Mouse (Mus musculus) urinary bladder, postnatal 0 days (tissue): ENCODE data around the gene Lrrc26. TPM values are rescaled to one million over a fixed set of nuclear protein-coding genes. Genes with fewer than 3 reads are reported as not detected.

Experiments
- polyA plus RNA-seq: library from polyadenylated mRNA; unstranded; fragments of >200 nt; fragmentation: Nextera tagmentation; extraction: Ambion mirVana; gene quantifications from 2 replicates; pipeline ENCODE4 v1.2.1, GENCODE M21; 2015

The Lrrc26 gene
- 0.97 and 0.98 TPM in 2 replicates for polyA plus RNA-seq

DNA sequence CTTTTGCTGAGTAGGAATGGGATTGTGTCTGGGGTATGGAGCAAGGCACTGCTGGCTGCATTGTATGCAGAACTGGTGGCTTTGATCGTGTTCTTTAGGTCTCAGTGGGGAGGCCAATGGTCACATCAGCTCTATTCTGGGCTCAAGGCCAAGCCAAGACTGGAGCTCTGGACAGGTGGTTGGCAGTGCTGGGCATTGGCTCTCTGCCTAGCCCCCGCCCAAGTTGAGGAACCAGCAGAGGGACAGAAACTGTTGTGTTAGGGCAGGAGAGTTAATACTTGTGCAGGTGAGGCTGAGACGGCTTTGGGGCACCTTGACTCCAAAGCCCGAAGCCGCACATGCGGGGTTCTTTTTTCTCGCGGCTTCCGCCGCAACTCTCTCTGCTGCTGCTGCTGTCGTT is at the start of gene Lrrc26:
Lrrc26 (plus strand) TSS at position 265 of the 400 bp plus-strand sequence.

DNA sequence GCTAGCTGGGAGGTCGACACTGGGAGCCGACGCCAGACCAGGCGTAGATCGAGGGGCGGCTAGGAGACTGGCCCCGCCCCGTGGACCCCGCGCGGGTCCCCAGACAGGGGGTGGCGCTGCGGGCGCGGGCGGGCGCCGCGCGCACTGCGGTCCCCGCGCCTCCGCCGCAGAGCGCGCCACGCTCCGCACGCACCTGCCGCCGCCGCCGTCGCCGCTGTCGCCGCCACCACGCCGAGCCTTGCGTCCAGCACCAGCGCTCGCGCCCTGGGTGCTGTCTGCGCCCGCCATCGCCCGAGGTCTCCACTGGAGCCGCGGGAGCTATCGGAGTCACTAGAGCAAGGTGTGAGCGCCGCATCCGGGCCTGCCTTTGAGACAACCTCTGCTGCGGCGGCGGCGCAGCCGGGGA is 47.6 kb upstream of the Lrrc26 start, which contains the start of the genes Rnf208 and Cysrt1:
Rnf208 (plus strand) TSS at position 155 of the 406 bp plus-strand sequence.
Cysrt1 (minus strand) TSS at position 352 of the 406 bp plus-strand sequence.

DNA sequence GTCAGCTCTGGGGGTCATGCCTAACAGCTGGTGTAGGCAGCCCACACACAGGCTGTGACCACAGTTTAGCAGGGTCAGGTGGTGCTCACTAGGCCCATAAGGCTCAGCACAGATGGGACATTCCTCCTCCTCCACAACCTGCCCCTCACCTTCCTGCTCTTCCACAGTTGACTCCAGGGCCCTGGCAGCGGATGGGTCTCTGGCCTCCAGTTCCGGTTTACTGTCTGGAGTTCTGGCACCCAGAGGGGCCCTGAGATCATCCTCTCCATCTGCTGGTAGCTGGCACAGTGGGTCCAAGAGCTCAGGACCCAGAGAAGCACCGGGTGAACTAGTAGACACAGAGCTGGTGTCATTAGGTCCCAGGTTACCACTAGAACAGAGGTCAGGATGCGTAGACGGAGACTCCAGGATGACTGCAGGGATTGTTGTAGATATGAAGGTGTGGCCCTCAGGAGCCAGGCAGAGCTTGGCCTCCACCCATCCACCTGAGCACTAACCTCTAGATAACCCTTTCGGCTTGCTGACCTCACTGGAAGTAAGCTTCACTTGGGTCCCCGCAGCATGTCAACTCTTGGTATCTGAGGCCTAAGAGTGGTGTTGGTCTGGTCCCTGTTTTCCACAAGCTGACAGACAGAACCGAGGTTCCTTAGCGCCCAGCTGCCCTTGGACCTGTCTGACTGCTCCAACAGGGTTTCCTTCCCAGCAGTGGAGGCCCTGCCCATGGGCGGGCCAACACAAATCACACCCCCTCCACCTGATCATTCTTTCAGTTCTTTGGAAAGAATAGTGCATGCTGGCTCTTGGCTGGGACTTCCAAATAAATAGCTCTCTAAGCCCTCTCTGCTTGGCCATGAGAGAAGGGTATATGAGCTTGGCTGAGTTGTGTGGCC is 43.3 kb upstream of the Lrrc26 start, which contains the start of gene AL732309.1:
AL732309.1 (minus strand) TSS at position 681 of the 890 bp plus-strand sequence.

DNA sequence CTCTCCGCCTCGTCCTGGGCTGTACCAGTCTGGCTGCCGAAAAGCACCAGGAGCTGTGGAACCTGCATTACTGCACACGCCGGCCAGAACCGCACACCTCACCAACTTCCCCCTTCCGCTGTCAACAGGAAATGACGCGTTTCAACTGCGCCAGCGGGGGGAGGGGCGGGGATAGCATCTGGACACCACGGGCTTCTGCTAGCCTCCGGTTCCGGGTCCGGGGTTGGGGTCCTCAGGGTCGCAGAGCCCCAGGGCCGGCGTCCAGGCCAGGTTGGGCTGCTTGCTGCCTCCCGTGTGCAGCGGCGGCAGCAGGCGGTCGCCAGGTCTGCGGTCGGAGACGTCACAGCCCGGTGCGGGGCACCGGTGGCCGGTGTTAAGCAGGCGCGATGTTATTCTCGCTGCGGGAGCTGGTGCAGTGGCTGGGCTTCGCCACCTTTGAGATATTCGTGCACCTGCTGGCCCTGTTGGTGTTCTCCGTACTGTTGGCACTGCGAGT is 34.4 kb upstream of the Lrrc26 start, which contains the start of gene Tmem203:
Tmem203 (plus strand) TSS at position 156 of the 496 bp plus-strand sequence.

DNA sequence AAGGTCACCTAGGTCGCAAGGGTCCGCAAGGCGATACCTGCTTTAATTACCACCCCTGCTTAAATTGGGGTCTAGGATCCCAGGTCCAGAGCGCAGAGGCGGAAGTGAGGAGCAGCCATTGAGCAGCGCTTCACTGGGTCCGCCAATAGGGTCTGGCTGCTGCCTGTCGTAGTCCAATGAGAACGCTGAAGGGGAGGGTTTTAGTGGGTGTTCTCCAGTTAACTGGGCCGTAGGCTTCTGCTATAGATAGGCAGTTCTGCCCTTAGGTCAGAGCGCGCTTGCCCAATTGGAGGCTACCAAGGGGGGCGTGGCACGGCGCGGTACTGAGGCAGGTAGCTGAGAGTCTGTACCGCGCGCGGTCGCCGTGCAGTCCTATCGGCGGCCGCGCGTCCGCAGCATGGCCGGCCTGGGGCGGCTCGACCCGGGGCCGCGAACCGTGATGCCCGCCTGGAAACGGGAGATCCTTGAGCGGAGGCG is 27.4 kb upstream of the Lrrc26 start, which contains the start of gene Tprn:
Tprn (plus strand) TSS at position 328 of the 477 bp plus-strand sequence.

DNA sequence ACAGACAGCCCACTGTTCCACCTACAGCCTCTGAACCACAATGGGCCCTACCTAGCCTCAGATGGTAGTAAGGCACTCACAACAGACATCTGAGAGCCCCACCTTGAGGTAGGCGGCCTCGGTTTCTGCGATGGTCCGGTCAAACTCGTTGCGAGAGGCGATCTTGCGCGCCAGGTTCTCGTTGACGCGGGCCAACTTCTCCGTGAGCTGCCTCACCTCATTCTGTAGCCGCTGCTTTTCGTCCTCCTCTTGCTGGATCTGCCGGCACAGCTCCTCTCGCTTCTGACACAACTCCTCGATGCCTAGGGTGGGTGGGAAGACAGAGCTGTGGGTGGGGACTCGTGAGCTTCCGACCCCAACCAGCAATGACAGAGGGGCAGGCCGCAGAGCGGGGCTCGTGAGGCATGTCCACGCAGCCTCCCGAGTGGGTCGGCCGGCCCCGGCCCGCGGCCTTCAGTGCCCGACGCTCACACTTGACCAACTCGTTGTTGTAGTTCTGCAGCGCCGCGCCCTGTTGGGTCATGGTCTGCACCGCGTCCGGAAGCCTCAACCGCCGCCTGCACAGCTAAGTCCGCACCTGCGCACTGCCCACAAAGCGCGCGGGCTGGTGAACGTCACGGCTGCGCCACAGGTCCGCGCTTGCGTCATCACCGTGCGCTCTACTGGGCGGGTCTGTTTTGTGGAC is 17.7 kb upstream of the Lrrc26 start, which contains the start of the genes Ssna1 and Anapc2:
Ssna1 (minus strand) TSS at position 612 of the 685 bp plus-strand sequence.
Anapc2 (plus strand) TSS at position 652 of the 685 bp plus-strand sequence.

GRCm38 (mm10) chr2:25287927-25288649 is 1.6 kb upstream of the Lrrc26 start, which contains the start of gene Tmem210:
Tmem210 (plus strand) TSS chr2:25288145.

DNA sequence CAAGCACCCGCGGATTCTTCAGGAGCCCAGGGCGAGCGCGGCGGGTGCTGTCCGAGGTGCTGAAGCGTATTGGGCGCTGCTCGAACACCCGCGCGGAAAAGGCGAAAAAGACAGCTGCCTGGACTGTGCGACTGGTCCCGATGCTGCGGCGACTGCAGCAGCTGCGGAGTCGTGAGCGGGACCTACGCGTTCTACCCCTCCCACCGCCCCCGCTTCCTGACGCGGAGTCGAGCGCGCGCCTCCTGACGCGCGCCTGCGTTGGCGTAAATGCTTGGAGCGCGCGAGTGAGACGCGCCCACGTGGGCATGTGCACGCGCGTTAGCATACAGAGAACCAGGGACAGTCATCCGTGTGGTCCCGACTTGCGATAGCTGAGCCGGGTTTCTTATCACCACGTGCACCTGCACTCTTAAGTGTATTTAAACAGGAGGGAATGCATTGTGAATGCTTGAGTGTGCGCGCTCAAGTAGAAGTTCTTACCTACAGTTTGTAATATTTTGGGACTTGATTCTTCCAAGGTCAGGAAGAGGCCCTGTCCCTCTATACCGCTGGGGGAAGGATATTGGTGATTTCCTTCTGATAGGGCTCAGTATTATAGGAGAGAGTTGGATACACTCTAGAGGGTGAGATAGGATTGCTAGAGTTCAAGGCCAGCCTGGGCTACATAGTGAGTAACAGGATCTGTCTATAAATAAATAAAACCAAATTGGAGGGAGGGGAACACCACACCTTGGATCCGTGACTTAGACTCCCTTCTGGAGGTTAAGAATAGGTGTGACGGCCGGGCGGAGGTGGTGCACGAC is 29.5 kb downstream of the Lrrc26 start, which contains the start of gene Grin1:
Grin1 (minus strand) TSS at position 217 of the 803 bp plus-strand sequence.

DNA sequence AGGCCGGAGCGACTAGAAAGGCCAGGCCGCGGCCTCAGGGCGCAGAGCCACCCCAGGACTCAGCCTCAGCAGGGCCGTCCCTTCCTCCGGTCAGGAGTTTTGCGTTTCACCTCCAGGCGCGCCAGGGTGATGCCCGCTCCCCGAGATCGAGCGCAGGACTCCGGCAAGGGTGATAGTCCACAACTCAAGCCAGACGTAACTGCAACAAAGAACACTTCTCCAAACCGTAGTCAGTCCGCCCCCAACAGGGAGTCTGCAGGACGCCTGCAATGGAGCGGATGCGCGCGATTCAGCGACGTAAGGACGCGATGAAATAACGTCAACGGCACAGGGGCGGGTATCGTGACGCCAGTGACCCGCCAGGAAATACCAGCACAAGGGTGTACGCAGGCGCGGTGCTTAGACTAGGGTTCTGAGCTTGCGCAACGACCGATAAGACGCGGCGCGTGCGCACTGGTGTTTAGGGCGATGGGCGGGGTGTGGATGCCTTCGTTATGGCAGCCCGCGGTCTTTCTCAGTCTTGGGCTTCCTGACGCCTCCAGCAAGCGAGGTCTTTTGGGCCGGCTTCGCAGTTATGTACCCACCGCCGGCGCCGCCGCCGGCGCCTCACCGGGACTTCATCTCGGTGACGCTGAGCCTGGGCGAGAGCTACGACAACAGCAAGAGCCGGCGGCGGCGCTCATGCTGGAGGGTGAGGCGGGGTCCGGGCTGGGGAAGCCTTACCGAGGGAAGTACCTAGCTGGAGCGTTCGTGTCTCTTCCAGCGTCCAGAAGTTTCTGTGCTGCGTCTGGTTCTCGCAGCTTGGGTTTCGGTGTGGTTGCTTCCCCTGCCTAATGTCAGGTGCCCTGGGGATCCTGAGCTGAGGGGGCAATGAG is 42.8 kb downstream of the Lrrc26 start, which contains the start of gene Man1b1:
Man1b1 (plus strand) TSS at position 53 of the 875 bp plus-strand sequence.

Other genes with a start within 250 kb of the Lrrc26 start
- gene Nsmf, start 235.6 kb upstream of the Lrrc26 start, polyA plus RNA-seq, result 35.9 and 40.2 TPM in 2 replicates
- not detected in 2 replicates for gene Entpd8, start 209.6 kb upstream of the Lrrc26 start, polyA plus RNA-seq
- gene Noxa1, start 194.8 kb upstream of the Lrrc26 start, polyA plus RNA-seq, result 0.23 and 0.29 TPM in 2 replicates
- gene Nrarp, start 109.2 kb upstream of the Lrrc26 start, polyA plus RNA-seq, result 11.0 and 13.9 TPM in 2 replicates
- 11.9 and 14.0 TPM in 2 replicates for gene Tor4a, start 93.0 kb upstream of the Lrrc26 start, polyA plus RNA-seq
- 52.2 and 57.0 TPM in 2 replicates for gene Nelfb, start 78.4 kb upstream of the Lrrc26 start, polyA plus RNA-seq
- gene Stpg3, start 75.3 kb upstream of the Lrrc26 start, polyA plus RNA-seq, result not detected in 2 replicates
- not detected in 2 replicates for gene Fam166a, start 71.2 kb upstream of the Lrrc26 start, polyA plus RNA-seq
- gene Tubb4b, start 65.2 kb upstream of the Lrrc26 start, polyA plus RNA-seq, result 397 and 469 TPM in 2 replicates
- gene Slc34a3, start 55.6 kb upstream of the Lrrc26 start, polyA plus RNA-seq, result not detected in 2 replicates
- gene Rnf224, start 53.1 kb upstream of the Lrrc26 start, polyA plus RNA-seq, result 0.10 TPM in 1 of 2 replicates, not detected in the other
- gene Rnf208, start 47.7 kb upstream of the Lrrc26 start, polyA plus RNA-seq, result 6.1 and 6.2 TPM in 2 replicates
- gene Cysrt1, start 47.5 kb upstream of the Lrrc26 start, polyA plus RNA-seq, result 10.0 and 10.6 TPM in 2 replicates
- 7.6 and 8.0 TPM in 2 replicates for gene AL732309.1, start 43.1 kb upstream of the Lrrc26 start, polyA plus RNA-seq
- 35.6 and 37.6 TPM in 2 replicates for gene Tmem203, start 34.5 kb upstream of the Lrrc26 start, polyA plus RNA-seq
- gene Tprn, start 27.3 kb upstream of the Lrrc26 start, polyA plus RNA-seq, result 6.5 and 7.2 TPM in 2 replicates
- 137 and 141 TPM in 2 replicates for gene Ssna1, start 17.5 kb upstream of the Lrrc26 start, polyA plus RNA-seq
- 88.7 and 91.4 TPM in 2 replicates for gene Anapc2, start 17.4 kb upstream of the Lrrc26 start, polyA plus RNA-seq
- not detected in 2 replicates for gene Tmem210, start 1.8 kb upstream of the Lrrc26 start, polyA plus RNA-seq
- 2.3 and 3.2 TPM in 2 replicates for gene Grin1, start 29.3 kb downstream of the Lrrc26 start, polyA plus RNA-seq
- gene Man1b1, start 42.4 kb downstream of the Lrrc26 start, polyA plus RNA-seq, result 32.5 and 37.0 TPM in 2 replicates
- 13.1 and 14.8 TPM in 2 replicates for gene Dpp7, start 66.4 kb downstream of the Lrrc26 start, polyA plus RNA-seq
- 34.1 and 37.0 TPM in 2 replicates for gene Uap1l1, start 75.8 kb downstream of the Lrrc26 start, polyA plus RNA-seq
- 5.6 and 5.9 TPM in 2 replicates for gene Sapcd2, start 82.4 kb downstream of the Lrrc26 start, polyA plus RNA-seq
- 38.2 and 39.1 TPM in 2 replicates for gene Entpd2, start 106.0 kb downstream of the Lrrc26 start, polyA plus RNA-seq
- 58.9 and 59.9 TPM in 2 replicates for gene Npdc1, start 109.4 kb downstream of the Lrrc26 start, polyA plus RNA-seq
- gene Fut7, start 133.4 kb downstream of the Lrrc26 start, polyA plus RNA-seq, result 0.08 TPM in 1 of 2 replicates, not detected in the other
- 1.5 and 1.6 TPM in 2 replicates for gene Abca2, start 138.8 kb downstream of the Lrrc26 start, polyA plus RNA-seq
- 10.4 and 12.0 TPM in 2 replicates for gene Clic3, start 166.9 kb downstream of the Lrrc26 start, polyA plus RNA-seq
- 34.9 and 35.2 TPM in 2 replicates for gene Paxx, start 171.2 kb downstream of the Lrrc26 start, polyA plus RNA-seq
- gene Ptgds, start 180.1 kb downstream of the Lrrc26 start, polyA plus RNA-seq, result 0.47 and 0.68 TPM in 2 replicates
- gene Lcn12, start 204.0 kb downstream of the Lrrc26 start, polyA plus RNA-seq, result not detected in 2 replicates
- gene Fbxw5, start 210.8 kb downstream of the Lrrc26 start, polyA plus RNA-seq, result 68.9 and 70.0 TPM in 2 replicates
- 1.8 and 3.6 TPM in 2 replicates for gene C8g, start 211.8 kb downstream of the Lrrc26 start, polyA plus RNA-seq